In genomic region chr5:117840988-117841387, GRCm38 (mm10) we compare ENCODE assay signal across 12 mouse cellular contexts.
DNase-seq lines count a peak whose midpoint lies in the region; ATAC-seq lines count a peak whose summit lies in the region.
"Had no signal": no experiment of that assay in that cellular context is flagged by ENCODE, and none has a peak within 500 bp of the region (broad histone marks: within the 10 kb centered on the region; RNA-seq: fewer than 3 reads in every experiment).

No protein-coding gene starts in this region.

- H3K27ac ChIP-seq in hindbrain, embryonic 14.5 days: no peak overlapping the region
- no peak overlapping the region for H3K27ac ChIP-seq in hindbrain, embryonic 16.5 days (ENCODE audit: low read depth, low read length)
- H3K27ac ChIP-seq in midbrain, embryonic 14.5 days (replicated peaks; ENCODE audit: low read depth, low read length): no peak overlapping the region
- H3K27ac ChIP-seq in midbrain, embryonic 11.5 days (ENCODE audit: low read depth, low read length): no peak overlapping the region
- H3K27ac ChIP-seq: gastrocnemius, adult 2 months; midbrain, embryonic 12.5 days had no signal

- no peaks in the 10 kb centered on the region for H3K36me3 ChIP-seq in hindbrain, embryonic 14.5 days (replicated peaks; ENCODE audit: control insufficient read depth, insufficient read depth)
- no peaks in the 10 kb centered on the region for H3K36me3 ChIP-seq in hindbrain, embryonic 16.5 days (ENCODE audit: control insufficient read depth, insufficient read depth, low read length)
- H3K36me3 ChIP-seq in midbrain, embryonic 14.5 days (ENCODE audit: control insufficient read depth, insufficient read depth, low read length): no peaks in the 10 kb centered on the region
- H3K36me3 ChIP-seq in midbrain, embryonic 11.5 days (ENCODE audit: control insufficient read depth, insufficient read depth, low read length): no peaks in the 10 kb centered on the region
- H3K36me3 ChIP-seq: midbrain, embryonic 12.5 days had no signal

- H3K4me2 ChIP-seq in hindbrain, embryonic 14.5 days (replicated peaks): no peak overlapping the region
- no peak overlapping the region; the same call in 1 of the 2 replicates for H3K4me2 ChIP-seq in hindbrain, embryonic 16.5 days (ENCODE audit: low read length)
- peak overlapping the region; percentile 69; the same call in 1 of the 2 replicates for H3K4me2 ChIP-seq in midbrain, embryonic 14.5 days (ENCODE audit: low read length)
- no peak overlapping the region for H3K4me2 ChIP-seq in midbrain, embryonic 11.5 days

- no peak for DNase-seq in hindbrain, embryonic 14.5 days (ENCODE audit: low spot score)
- peak; percentile 27 for DNase-seq in midbrain, embryonic 14.5 days
- no peak for DNase-seq in midbrain, embryonic 11.5 days (ENCODE audit: low spot score, missing footprints)
- DNase-seq in left cerebral cortex, postnatal 25 days (ENCODE audit: low spot score in 2 of 2): peak; percentile 16 to 47
- DNase-seq in right cerebral cortex, postnatal 4 days: peak; percentile 46
- DNase-seq in ovary, postnatal 10 days (ENCODE audit: low spot score): no peak
- DNase-seq: gastrocnemius, adult 2 months; heart, adult 11 months; kidney, adult 11 months; kidney, postnatal 10 days had no signal

- peaks cover 10% of the 10 kb centered on the region; the same call in 1 of the 2 replicates for H3K4me1 ChIP-seq in hindbrain, embryonic 14.5 days (replicated peaks; ENCODE audit: control insufficient read depth, insufficient read depth, low read length)
- H3K4me1 ChIP-seq in hindbrain, embryonic 16.5 days (ENCODE audit: control insufficient read depth, insufficient read depth, low read depth, low read length): peaks cover 24% of the 10 kb centered on the region
- peaks cover 6% of the 10 kb centered on the region for H3K4me1 ChIP-seq in midbrain, embryonic 14.5 days (ENCODE audit: control insufficient read depth, insufficient read depth, low read length)
- H3K4me1 ChIP-seq in midbrain, embryonic 11.5 days (ENCODE audit: control insufficient read depth, insufficient read depth, low read length): peaks cover 9% of the 10 kb centered on the region

- 24% methylated on average over 5 of the region's 5 CpGs for WGBS in hindbrain, embryonic 14.5 days
- WGBS in hindbrain, embryonic 16.5 days: 27% methylated on average over 5 of the region's 5 CpGs
- WGBS in midbrain, embryonic 14.5 days: 23% methylated on average over 5 of the region's 5 CpGs
- 20% methylated on average over 5 of the region's 5 CpGs for WGBS in midbrain, embryonic 11.5 days

- H3K9ac ChIP-seq in hindbrain, embryonic 14.5 days: peak overlapping the region; percentile 55
- no peak overlapping the region for H3K9ac ChIP-seq in hindbrain, embryonic 16.5 days (ENCODE audit: low read depth, low read length)
- no peak overlapping the region for H3K9ac ChIP-seq in midbrain, embryonic 14.5 days (replicated peaks; ENCODE audit: low read length)
- H3K9ac ChIP-seq in midbrain, embryonic 11.5 days (ENCODE audit: low read length): no peak overlapping the region
- H3K9ac ChIP-seq: midbrain, embryonic 12.5 days had no signal

- no peak for ATAC-seq in hindbrain, embryonic 14.5 days (ENCODE audit: low FRiP score)
- no peak for ATAC-seq in hindbrain, embryonic 16.5 days
- ATAC-seq in midbrain, embryonic 14.5 days (ENCODE audit: low FRiP score, low TSS enrichment): no peak
- no peak for ATAC-seq in midbrain, embryonic 11.5 days (ENCODE audit: low FRiP score)

- no peaks in the 10 kb centered on the region for H3K9me3 ChIP-seq in hindbrain, embryonic 14.5 days (ENCODE audit: control insufficient read depth, low read length)
- no peaks in the 10 kb centered on the region for H3K9me3 ChIP-seq in hindbrain, embryonic 16.5 days (ENCODE audit: control insufficient read depth, low read length)
- H3K9me3 ChIP-seq in midbrain, embryonic 14.5 days (ENCODE audit: control insufficient read depth, low read length): no peaks in the 10 kb centered on the region
- H3K9me3 ChIP-seq in midbrain, embryonic 11.5 days (ENCODE audit: control insufficient read depth, low read length): no peaks in the 10 kb centered on the region
- H3K9me3 ChIP-seq: midbrain, embryonic 12.5 days had no signal

- no peak overlapping the region for H3K4me3 ChIP-seq in hindbrain, embryonic 14.5 days (replicated peaks; ENCODE audit: low read length)
- no peak overlapping the region for H3K4me3 ChIP-seq in hindbrain, embryonic 16.5 days (ENCODE audit: low read length)
- H3K4me3 ChIP-seq in midbrain, embryonic 14.5 days (replicated peaks; ENCODE audit: low read depth, low read length): no peak overlapping the region
- no peak overlapping the region for H3K4me3 ChIP-seq in midbrain, embryonic 11.5 days (ENCODE audit: low read depth, low read length)

- intact Hi-C loops in left cerebral cortex, postnatal 25 days (cut with DNase I): loop anchor here (2.0 to 10.0 kb wide), 2 partner anchors 90 to 426 kb away; partner anchors contain the start of gene Ksr2

- H3K27me3 ChIP-seq in hindbrain, embryonic 14.5 days (ENCODE audit: control insufficient read depth, insufficient read depth, low read length): peaks cover 54% of the 10 kb centered on the region
- peaks cover 26% of the 10 kb centered on the region for H3K27me3 ChIP-seq in hindbrain, embryonic 16.5 days (replicated peaks; ENCODE audit: control insufficient read depth, insufficient read depth, low read length)
- H3K27me3 ChIP-seq in midbrain, embryonic 14.5 days (ENCODE audit: control insufficient read depth, insufficient read depth, low read length): peaks cover 23% of the 10 kb centered on the region
- H3K27me3 ChIP-seq in midbrain, embryonic 11.5 days (ENCODE audit: control insufficient read depth, insufficient read depth, low read length): peaks cover 36% of the 10 kb centered on the region

Comparison
In these comparisons a context has a peak if more than half of its experiments do, and no peak if none do; other contexts are left out.
1. DNase-seq: peak in midbrain, embryonic 14.5 days (single experiment), left cerebral cortex, postnatal 25 days (2 of 2) and right cerebral cortex, postnatal 4 days (single experiment); none in hindbrain, embryonic 14.5 days (single experiment), midbrain, embryonic 11.5 days (single experiment) and ovary, postnatal 10 days (single experiment).